Mouse (Mus musculus): ENCODE data around the gene Arid3c. TPM values are rescaled to one million over a fixed set of nuclear protein-coding genes. Genes with fewer than 3 reads are reported as not detected.
A peak's percentile ranks its signal among the peaks of the same experiment; 100 is the strongest.
"Not testable (repeated sequence)": the region's sequence is repeated elsewhere in the genome, so short reads cannot be mapped to it uniquely, and the experiment has no call there.

Arid3c gene
- polyA plus RNA-seq, 1 experiment from 2014 or later, result not detected

GRCm38 (mm10) chr4:41705922-41706754 is 24.8 kb downstream of the Arid3c start:
- Histone ChIP-seq H3K4me3 (replicated peaks) (no peak overlapping the region), H3K27ac (replicated peaks) (no peak overlapping the region), H3K4me1 (replicated peaks) (no peaks in the 10 kb centered on the region), H3K36me3 (replicated peaks) (no peaks in the 10 kb centered on the region), H3K4me2 (no peak overlapping the region), H3K9me3 (replicated peaks) (no peaks in the 10 kb centered on the region), H3K27me3 (peaks cover 48% of the 10 kb centered on the region), H3K9ac (no peak overlapping the region)
- 62% methylated on average over 19 of the region's 19 CpGs for WGBS (ENCODE audit: insufficient replicate concordance)
- no peak for ATAC-seq (ENCODE audit: insufficient read depth)

- H3K4me3 ChIP-seq (replicated peaks), result no peak overlapping the region
- ATAC-seq (ENCODE audit: insufficient read depth), result no peak
- peaks cover 48% of the 10 kb centered on the region for H3K27me3 ChIP-seq
- no peak overlapping the region for H3K9ac ChIP-seq
- H3K27ac ChIP-seq (replicated peaks), result no peak overlapping the region
- no peaks in the 10 kb centered on the region for H3K4me1 ChIP-seq (replicated peaks)
- H3K4me2 ChIP-seq, result no peak overlapping the region
- H3K9me3 ChIP-seq (replicated peaks), result no peaks in the 10 kb centered on the region
- H3K36me3 ChIP-seq (replicated peaks), result no peaks in the 10 kb centered on the region
- 16% methylated on average over 5 of the region's 5 CpGs for WGBS (ENCODE audit: insufficient replicate concordance)
Measured at GRCm38 (mm10) chr4:41704651-41705050, 26.3 kb downstream of the Arid3c start.

GRCm38 (mm10) chr4:41702226-41702625 is 28.7 kb downstream of the Arid3c start:
- not testable (repeated sequence) for H3K9ac ChIP-seq; H3K4me3 ChIP-seq (replicated peaks); H3K4me2 ChIP-seq; H3K9me3 ChIP-seq (replicated peaks); H3K36me3 ChIP-seq (replicated peaks); ATAC-seq (ENCODE audit: insufficient read depth); H3K27ac ChIP-seq (replicated peaks); H3K4me1 ChIP-seq (replicated peaks)
- WGBS (ENCODE audit: insufficient replicate concordance), result 47% methylated on average over 2 of the region's 2 CpGs
- H3K27me3 ChIP-seq, result peaks cover 52% of the 10 kb centered on the region

- not testable (repeated sequence) for H3K9ac ChIP-seq; ATAC-seq (ENCODE audit: insufficient read depth); H3K4me1 ChIP-seq (replicated peaks); H3K9me3 ChIP-seq (replicated peaks); H3K4me3 ChIP-seq (replicated peaks); H3K4me2 ChIP-seq; H3K27ac ChIP-seq (replicated peaks); H3K36me3 ChIP-seq (replicated peaks)
- H3K27me3 ChIP-seq, result peaks cover 46% of the 10 kb centered on the region
- WGBS (ENCODE audit: insufficient replicate concordance), result 76% methylated on average over 3 of the region's 8 CpGs
Measured at GRCm38 (mm10) chr4:41700224-41700623, 30.7 kb downstream of the Arid3c start.

GRCm38 (mm10) chr4:41699783-41700182 is 31.2 kb downstream of the Arid3c start, which contains the start of gene Il11ra1:
Il11ra1 (plus strand) TSS chr4:41699989.
- not testable (repeated sequence) for H3K9me3 ChIP-seq (replicated peaks); ATAC-seq (ENCODE audit: insufficient read depth)
- WGBS (ENCODE audit: insufficient replicate concordance), result 67% methylated on average over 10 of the region's 10 CpGs

GRCm38 (mm10) chr4:41698421-41699016 is 32.4 kb downstream of the Arid3c start:
- H3K27me3 ChIP-seq, result peaks cover 38% of the 10 kb centered on the region
- WGBS (ENCODE audit: insufficient replicate concordance), result 15% methylated on average over 21 of the region's 32 CpGs
- not testable (repeated sequence) for H3K4me2 ChIP-seq; H3K36me3 ChIP-seq (replicated peaks); ATAC-seq (ENCODE audit: insufficient read depth); H3K9me3 ChIP-seq (replicated peaks); H3K27ac ChIP-seq (replicated peaks); H3K4me3 ChIP-seq (replicated peaks); H3K9ac ChIP-seq; H3K4me1 ChIP-seq (replicated peaks)

More at GRCm38 (mm10) chr4:41699783-41700182, 31.2 kb downstream of the Arid3c start, which contains the start of gene Il11ra1:
- H3K4me3 ChIP-seq (replicated peaks); H3K9ac ChIP-seq; H3K4me1 ChIP-seq (replicated peaks); H3K27ac ChIP-seq (replicated peaks); H3K4me2 ChIP-seq; H3K36me3 ChIP-seq (replicated peaks): not testable (repeated sequence)
- H3K27me3 ChIP-seq, result peaks cover 43% of the 10 kb centered on the region

GRCm38 (mm10) chr4:41696930-41697841 is 33.8 kb downstream of the Arid3c start, which contains the start of gene Cntfr:
Cntfr (minus strand) TSS chr4:41697089.
- H3K4me3 ChIP-seq (replicated peaks); H3K4me1 ChIP-seq (replicated peaks); H3K27ac ChIP-seq (replicated peaks); H3K9ac ChIP-seq; ATAC-seq (ENCODE audit: insufficient read depth); H3K9me3 ChIP-seq (replicated peaks); H3K36me3 ChIP-seq (replicated peaks): not testable (repeated sequence)
- WGBS (ENCODE audit: insufficient replicate concordance), result 9% methylated on average over 29 of the region's 40 CpGs
- Histone ChIP-seq H3K4me2 (peak within 1 kb of the TSS; percentile 10; the same call in 1 of the 2 replicates), H3K27me3 (peaks cover 40% of the 10 kb centered on the region)

GRCm38 (mm10) chr4:41696452-41696851 is 34.5 kb downstream of the Arid3c start:
- WGBS (ENCODE audit: insufficient replicate concordance), result 12% methylated on average over 15 of the region's 15 CpGs

GRCm38 (mm10) chr4:41695800-41696199 is 35.1 kb downstream of the Arid3c start:
- H3K27me3 ChIP-seq, result peaks cover 40% of the 10 kb centered on the region
- H3K4me1 ChIP-seq (replicated peaks); H3K9ac ChIP-seq; H3K36me3 ChIP-seq (replicated peaks); H3K9me3 ChIP-seq (replicated peaks); H3K27ac ChIP-seq (replicated peaks); ATAC-seq (ENCODE audit: insufficient read depth); H3K4me2 ChIP-seq; H3K4me3 ChIP-seq (replicated peaks): not testable (repeated sequence)
- WGBS (ENCODE audit: insufficient replicate concordance), result 5% methylated on average over 20 of the region's 38 CpGs

More at GRCm38 (mm10) chr4:41696452-41696851, 34.5 kb downstream of the Arid3c start:
- H3K4me1 ChIP-seq (replicated peaks); ATAC-seq (ENCODE audit: insufficient read depth); H3K4me3 ChIP-seq (replicated peaks); H3K27ac ChIP-seq (replicated peaks); H3K36me3 ChIP-seq (replicated peaks); H3K4me2 ChIP-seq; H3K9ac ChIP-seq; H3K9me3 ChIP-seq (replicated peaks): not testable (repeated sequence)
- peaks cover 40% of the 10 kb centered on the region for H3K27me3 ChIP-seq

GRCm38 (mm10) chr4:41693511-41693910 is 37.4 kb downstream of the Arid3c start:
- H3K4me2 ChIP-seq; H3K4me3 ChIP-seq (replicated peaks); H3K36me3 ChIP-seq (replicated peaks); H3K9ac ChIP-seq; H3K4me1 ChIP-seq (replicated peaks); ATAC-seq (ENCODE audit: insufficient read depth); H3K27ac ChIP-seq (replicated peaks); H3K9me3 ChIP-seq (replicated peaks): not testable (repeated sequence)
- 8% methylated on average over 4 of the region's 4 CpGs for WGBS (ENCODE audit: insufficient replicate concordance)
- H3K27me3 ChIP-seq, result peaks cover 34% of the 10 kb centered on the region

- H3K9me3 ChIP-seq (replicated peaks); H3K4me2 ChIP-seq; H3K36me3 ChIP-seq (replicated peaks); ATAC-seq (ENCODE audit: insufficient read depth); H3K4me3 ChIP-seq (replicated peaks); H3K27ac ChIP-seq (replicated peaks); H3K4me1 ChIP-seq (replicated peaks); H3K9ac ChIP-seq: not testable (repeated sequence)
- no CpG with 5 or more reads among the region's 4 CpGs for WGBS (ENCODE audit: insufficient replicate concordance)
- peaks cover 18% of the 10 kb centered on the region for H3K27me3 ChIP-seq
Measured at GRCm38 (mm10) chr4:41690014-41690413, 40.9 kb downstream of the Arid3c start.

All from liver, embryonic 15.5 days (tissue).